Mouse (Mus musculus): Measurements from ENCODE around the gene Scarf2. TPM values are rescaled to one million over a fixed set of nuclear protein-coding genes. Genes with fewer than 3 reads are reported as not detected.

Gene Scarf2
- polyA plus RNA-seq, 1 experiment: 41.0 TPM

DNA sequence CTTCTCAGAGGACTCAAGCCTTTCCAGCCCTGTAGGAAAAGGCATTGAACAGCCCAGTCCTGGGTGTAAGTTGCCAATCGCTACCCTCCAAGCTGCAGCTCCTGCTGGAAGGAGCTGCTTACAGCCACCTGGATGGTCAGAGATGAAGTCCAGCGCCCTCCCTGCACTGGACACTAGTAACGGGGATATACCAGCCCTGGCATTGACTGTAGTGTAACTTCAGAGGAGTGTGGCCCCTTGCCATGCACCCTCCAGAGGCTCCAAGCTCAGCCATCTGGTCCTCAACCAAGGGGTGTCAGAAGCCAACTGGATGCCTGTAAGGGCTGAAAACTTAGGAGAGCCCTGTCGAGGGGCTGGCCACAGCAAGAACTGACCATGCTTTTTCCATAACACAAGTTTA is 42.9 kb downstream of the Scarf2 start:
- H3K4me1 ChIP-seq (replicated peaks; ENCODE audit: control insufficient read depth, insufficient read depth, low read length): no peaks in the 10 kb centered on the region
- no peak overlapping the region for H3K4me3 ChIP-seq (ENCODE audit: control insufficient read depth, insufficient read depth, low read length)
- no peak for DNase-seq
- H3K27me3 ChIP-seq (ENCODE audit: control insufficient read depth, insufficient read depth, low read length): peaks cover 2% of the 10 kb centered on the region; the same call in 1 of the 2 replicates
- no peak overlapping the region for H3K27ac ChIP-seq (ENCODE audit: control insufficient read depth, insufficient read depth, low read length)
- WGBS: 93% methylated on average over 4 of the region's 4 CpGs
- TF ChIP-seq CTCF (IDR thresholded peaks at IDR 0.05; ENCODE audit: borderline replicate concordance, control insufficient read depth, extremely low read depth, insufficient read depth, low read length, poor library complexity) (no peak), POLR2A (IDR thresholded peaks at IDR 0.05; ENCODE audit: control insufficient read depth, extremely low read depth, insufficient read depth, low read length, poor library complexity) (no peak)
- peaks cover 30% of the 10 kb centered on the region for H3K36me3 ChIP-seq (ENCODE audit: control insufficient read depth, insufficient read depth, low read length)

- Histone ChIP-seq H3K4me3 (ENCODE audit: control insufficient read depth, insufficient read depth, low read length) (no peak overlapping the region), H3K27me3 (ENCODE audit: control insufficient read depth, insufficient read depth, low read length) (no peaks in the 10 kb centered on the region), H3K4me1 (replicated peaks; ENCODE audit: control insufficient read depth, insufficient read depth, low read length) (no peaks in the 10 kb centered on the region), H3K36me3 (ENCODE audit: control insufficient read depth, insufficient read depth, low read length) (peaks cover 43% of the 10 kb centered on the region), H3K27ac (ENCODE audit: control insufficient read depth, insufficient read depth, low read length) (no peak overlapping the region)
- no peak for DNase-seq
- TF ChIP-seq CTCF (IDR thresholded peaks at IDR 0.05; ENCODE audit: borderline replicate concordance, control insufficient read depth, extremely low read depth, insufficient read depth, low read length, poor library complexity) (no peak), POLR2A (IDR thresholded peaks at IDR 0.05; ENCODE audit: control insufficient read depth, extremely low read depth, insufficient read depth, low read length, poor library complexity) (no peak)
- 91% methylated on average over 7 of the region's 7 CpGs for WGBS
These were observed 45.4 kb downstream of the Scarf2 start for GRCm38 (mm10) chr16:17842437-17842836.

DNA sequence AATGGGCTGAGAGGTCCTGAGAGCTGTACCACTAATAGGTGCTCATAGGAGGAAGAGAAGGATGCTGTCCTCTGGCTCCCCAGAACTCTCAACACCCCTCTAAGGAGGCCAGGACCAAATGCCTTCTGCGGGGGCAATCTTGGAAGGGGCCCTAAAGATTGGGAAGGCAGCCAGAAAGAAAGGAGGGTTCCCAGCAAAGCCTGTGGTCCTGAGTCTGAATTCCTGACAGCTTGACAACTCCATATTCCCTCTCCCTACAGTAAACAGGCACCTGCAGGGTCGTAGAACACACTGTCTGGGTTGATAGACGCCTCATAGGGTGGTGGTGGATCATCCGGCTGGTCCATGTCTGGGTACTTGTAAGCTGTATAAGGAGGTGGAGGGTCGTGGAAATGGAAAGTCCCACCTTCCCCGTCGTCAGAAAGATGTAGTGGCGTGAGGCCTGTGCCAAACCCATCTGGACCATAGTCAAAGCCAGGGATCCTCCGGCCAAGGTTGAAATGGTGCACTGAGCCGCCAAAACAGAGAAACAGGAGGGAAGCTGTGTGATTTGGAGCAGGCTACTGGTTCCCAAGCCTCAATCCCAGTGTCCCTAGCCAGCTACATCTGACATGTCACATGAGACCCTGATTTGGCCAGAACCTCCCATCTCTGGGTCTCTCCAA is 46.8 kb downstream of the Scarf2 start:
- H3K36me3 ChIP-seq (ENCODE audit: control insufficient read depth, insufficient read depth, low read length): peaks cover 54% of the 10 kb centered on the region
- no peak overlapping the region for H3K4me3 ChIP-seq (ENCODE audit: control insufficient read depth, insufficient read depth, low read length)
- 96% methylated on average over 10 of the region's 10 CpGs for WGBS
- no peak for DNase-seq
- H3K4me1 ChIP-seq (replicated peaks; ENCODE audit: control insufficient read depth, insufficient read depth, low read length): no peaks in the 10 kb centered on the region
- no peaks in the 10 kb centered on the region for H3K27me3 ChIP-seq (ENCODE audit: control insufficient read depth, insufficient read depth, low read length)
- no peak for TF ChIP-seq CTCF (IDR thresholded peaks at IDR 0.05; ENCODE audit: borderline replicate concordance, control insufficient read depth, extremely low read depth, insufficient read depth, low read length, poor library complexity)
- TF ChIP-seq POLR2A (IDR thresholded peaks at IDR 0.05; ENCODE audit: control insufficient read depth, extremely low read depth, insufficient read depth, low read length, poor library complexity): no peak
- H3K27ac ChIP-seq (ENCODE audit: control insufficient read depth, insufficient read depth, low read length): no peak overlapping the region

DNA sequence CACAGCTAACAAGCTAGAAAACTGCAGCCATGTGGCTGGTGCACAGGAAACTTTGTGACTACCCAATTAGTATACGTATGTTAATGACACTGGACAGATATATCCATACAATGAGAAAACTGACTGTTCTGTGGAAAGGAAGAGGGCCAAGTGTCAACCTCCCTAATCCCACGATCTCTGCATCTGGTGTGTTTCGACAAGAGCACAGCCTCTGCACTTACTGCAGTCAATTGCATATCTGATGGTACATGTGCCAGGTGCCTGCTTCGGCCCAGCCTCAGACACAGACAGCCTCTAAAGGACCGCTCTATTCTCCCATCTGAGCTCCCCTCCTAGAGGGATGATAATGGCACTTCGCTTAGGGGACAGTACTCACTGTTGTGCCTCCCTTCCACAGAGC is 51.3 kb downstream of the Scarf2 start:
- Histone ChIP-seq H3K4me1 (replicated peaks; ENCODE audit: control insufficient read depth, insufficient read depth, low read length) (no peaks in the 10 kb centered on the region), H3K27ac (ENCODE audit: control insufficient read depth, insufficient read depth, low read length) (no peak overlapping the region), H3K27me3 (ENCODE audit: control insufficient read depth, insufficient read depth, low read length) (no peaks in the 10 kb centered on the region), H3K36me3 (ENCODE audit: control insufficient read depth, insufficient read depth, low read length) (peaks cover 66% of the 10 kb centered on the region), H3K4me3 (ENCODE audit: control insufficient read depth, insufficient read depth, low read length) (no peak overlapping the region)
- 96% methylated on average over 6 of the region's 6 CpGs for WGBS
- no peak for DNase-seq
- TF ChIP-seq CTCF (IDR thresholded peaks at IDR 0.05; ENCODE audit: borderline replicate concordance, control insufficient read depth, extremely low read depth, insufficient read depth, low read length, poor library complexity) (no peak), POLR2A (IDR thresholded peaks at IDR 0.05; ENCODE audit: control insufficient read depth, extremely low read depth, insufficient read depth, low read length, poor library complexity) (no peak)

GRCm38 (mm10) chr16:17848928-17849327 is 51.8 kb downstream of the Scarf2 start:
- WGBS: 33% methylated on average over 1 of the region's 1 CpGs
- DNase-seq: peak; percentile 30

GRCm38 (mm10) chr16:17849486-17849885 is 52.4 kb downstream of the Scarf2 start:
- no peak for DNase-seq
- TF ChIP-seq POLR2A (IDR thresholded peaks at IDR 0.05; ENCODE audit: control insufficient read depth, extremely low read depth, insufficient read depth, low read length, poor library complexity): no peak
- TF ChIP-seq CTCF (IDR thresholded peaks at IDR 0.05; ENCODE audit: borderline replicate concordance, control insufficient read depth, extremely low read depth, insufficient read depth, low read length, poor library complexity): no peak
- H3K4me3 ChIP-seq (ENCODE audit: control insufficient read depth, insufficient read depth, low read length): no peak overlapping the region
- peaks cover 64% of the 10 kb centered on the region for H3K36me3 ChIP-seq (ENCODE audit: control insufficient read depth, insufficient read depth, low read length)
- no peak overlapping the region for H3K27ac ChIP-seq (ENCODE audit: control insufficient read depth, insufficient read depth, low read length)
- H3K4me1 ChIP-seq (replicated peaks; ENCODE audit: control insufficient read depth, insufficient read depth, low read length): no peaks in the 10 kb centered on the region
- no peaks in the 10 kb centered on the region for H3K27me3 ChIP-seq (ENCODE audit: control insufficient read depth, insufficient read depth, low read length)
- 92% methylated on average over 6 of the region's 6 CpGs for WGBS

More at GRCm38 (mm10) chr16:17848928-17849327, 51.8 kb downstream of the Scarf2 start:
- Histone ChIP-seq H3K4me3 (ENCODE audit: control insufficient read depth, insufficient read depth, low read length) (no peak overlapping the region), H3K4me1 (replicated peaks; ENCODE audit: control insufficient read depth, insufficient read depth, low read length) (no peaks in the 10 kb centered on the region), H3K36me3 (ENCODE audit: control insufficient read depth, insufficient read depth, low read length) (peaks cover 64% of the 10 kb centered on the region), H3K27ac (ENCODE audit: control insufficient read depth, insufficient read depth, low read length) (no peak overlapping the region), H3K27me3 (ENCODE audit: control insufficient read depth, insufficient read depth, low read length) (no peaks in the 10 kb centered on the region)
- TF ChIP-seq POLR2A (IDR thresholded peaks at IDR 0.05; ENCODE audit: control insufficient read depth, extremely low read depth, insufficient read depth, low read length, poor library complexity): no peak
- no peak for TF ChIP-seq CTCF (IDR thresholded peaks at IDR 0.05; ENCODE audit: borderline replicate concordance, control insufficient read depth, extremely low read depth, insufficient read depth, low read length, poor library complexity)

Data from thymus, adult 2 months (tissue).